Mouse (Mus musculus): ENCODE measurements around the gene Ctnnd1.

DNA sequence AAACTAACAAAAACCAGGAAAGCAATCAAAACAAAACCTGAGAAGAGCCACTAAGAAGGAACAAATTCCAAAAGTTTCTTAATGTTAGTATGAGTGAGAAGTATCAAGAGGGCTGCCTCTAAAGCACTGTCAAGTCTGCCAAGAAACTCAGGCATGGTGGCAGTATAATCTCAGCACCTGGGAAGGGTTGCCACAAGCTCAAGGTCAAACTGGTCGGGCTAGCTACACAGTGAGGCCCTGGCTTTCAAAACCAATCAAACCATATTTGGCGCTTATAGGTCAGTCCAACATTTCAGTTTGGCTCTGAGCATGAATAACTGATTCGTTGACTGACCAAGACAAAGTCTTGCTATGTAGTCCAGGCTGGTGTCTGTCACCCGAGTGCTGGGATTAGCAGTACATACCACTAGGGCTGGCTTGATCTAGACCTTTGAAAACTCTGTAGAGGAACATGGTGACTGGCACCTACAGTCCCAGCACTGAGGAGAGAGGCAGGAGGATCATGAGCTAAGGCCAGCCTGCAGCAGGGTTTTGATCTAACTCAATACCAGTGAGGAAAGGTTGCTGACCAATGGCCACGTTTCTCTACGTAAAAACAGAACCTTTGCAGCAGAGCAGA lies 51.2 kb downstream of the Ctnnd1 start:
- no peak for TF ChIP-seq CTCF (IDR thresholded peaks at IDR 0.05; ENCODE audit: control insufficient read depth, insufficient read depth, insufficient read length)
- TF ChIP-seq USF1 (IDR thresholded peaks at IDR 0.05; ENCODE audit: low read depth): no peak
- TF ChIP-seq MAX (IDR thresholded peaks at IDR 0.05): no peak
- TF ChIP-seq MYOD1 (IDR thresholded peaks at IDR 0.05; ENCODE audit: control insufficient read depth, insufficient read length, low read depth): no peak
- no peak for TF ChIP-seq MYOG (IDR thresholded peaks at IDR 0.05; ENCODE audit: control insufficient read depth, extremely low read depth, insufficient read length)
- TF ChIP-seq FOSL1 (IDR thresholded peaks at IDR 0.05; ENCODE audit: insufficient read depth, low read length, poor library complexity, severe bottlenecking): no peak

All from C2C12 (cell line).